Mouse (Mus musculus) midbrain, embryonic 13.5 days (tissue): ENCODE data around the gene Inca1. TPM values are rescaled to one million over a fixed set of nuclear protein-coding genes. Genes with fewer than 3 reads are reported as not detected.
A peak's percentile ranks its signal among the peaks of the same experiment; 100 is the strongest.

Experiments used
- ATAC-seq: fragments of 200-750 bp; cut with Nextera tagmentation; 2 replicates; pipeline ENCODE4 v1.8.0; 2017; ENCODE audit warnings: mild to moderate bottlenecking, moderate TSS enrichment, moderate library complexity
- H3K27ac ChIP-seq: fragments of 300-500 bp; sonication (generic); 2 replicates; pipeline ENCODE4 v1.5.1; 2015; ENCODE audit warnings: inconsistent platforms, mild to moderate bottlenecking, moderate library complexity
- H3K27me3 ChIP-seq: fragments of 300-500 bp; sonication (generic); 2 replicates; pipeline ENCODE4 v1.6.1; 2015; ENCODE audit warnings: mild to moderate bottlenecking, inconsistent platforms
- H3K36me3 ChIP-seq: fragments of 300-500 bp; sonication (generic); 2 replicates; pipeline ENCODE4 v1.6.1; 2015; ENCODE audit warnings: mild to moderate bottlenecking, inconsistent platforms
- H3K4me1 ChIP-seq: fragments of 300-500 bp; sonication (generic); replicated peaks from 2 replicates; pipeline ENCODE4 v1.6.1; 2015; ENCODE audit warnings: inconsistent platforms
- H3K4me2 ChIP-seq: fragments of 300-500 bp; sonication (generic); replicated peaks from 2 replicates; pipeline ENCODE4 v1.6.1; 2015; ENCODE audit warnings: moderate library complexity, mild to moderate bottlenecking, inconsistent platforms
- H3K4me3 ChIP-seq: fragments of 300-500 bp; sonication (generic); replicated peaks from 2 replicates; pipeline ENCODE4 v1.5.1; 2015; ENCODE audit warnings: mild to moderate bottlenecking, inconsistent platforms
- H3K9ac ChIP-seq: fragments of 300-500 bp; sonication (generic); replicated peaks from 2 replicates; pipeline ENCODE4 v1.6.1; 2015; ENCODE audit warnings: mild to moderate bottlenecking, inconsistent platforms
- H3K9me3 ChIP-seq: fragments of 300-500 bp; sonication (generic); 2 replicates; pipeline ENCODE4 v1.6.1; 2016; ENCODE audit warnings: mild to moderate bottlenecking, inconsistent platforms
- WGBS: fragments of 180-500 bp; shearing (Covaris S2); methylation state at CpG from one replicate; pipeline ENCODE4 v1.1.7; 2015; 5-methylcytosine and 5-hydroxymethylcytosine counted together
- polyA plus RNA-seq: library from polyadenylated mRNA; unstranded; fragments of >200 nt; fragmentation: Nextera tagmentation; extraction: Ambion mirVana; gene quantifications from 2 replicates; pipeline ENCODE4 v1.2.1, GENCODE M21; 2015

The Inca1 gene
- polyA plus RNA-seq, 1 experiment from 2014 or later, result 0.94 TPM

DNA sequence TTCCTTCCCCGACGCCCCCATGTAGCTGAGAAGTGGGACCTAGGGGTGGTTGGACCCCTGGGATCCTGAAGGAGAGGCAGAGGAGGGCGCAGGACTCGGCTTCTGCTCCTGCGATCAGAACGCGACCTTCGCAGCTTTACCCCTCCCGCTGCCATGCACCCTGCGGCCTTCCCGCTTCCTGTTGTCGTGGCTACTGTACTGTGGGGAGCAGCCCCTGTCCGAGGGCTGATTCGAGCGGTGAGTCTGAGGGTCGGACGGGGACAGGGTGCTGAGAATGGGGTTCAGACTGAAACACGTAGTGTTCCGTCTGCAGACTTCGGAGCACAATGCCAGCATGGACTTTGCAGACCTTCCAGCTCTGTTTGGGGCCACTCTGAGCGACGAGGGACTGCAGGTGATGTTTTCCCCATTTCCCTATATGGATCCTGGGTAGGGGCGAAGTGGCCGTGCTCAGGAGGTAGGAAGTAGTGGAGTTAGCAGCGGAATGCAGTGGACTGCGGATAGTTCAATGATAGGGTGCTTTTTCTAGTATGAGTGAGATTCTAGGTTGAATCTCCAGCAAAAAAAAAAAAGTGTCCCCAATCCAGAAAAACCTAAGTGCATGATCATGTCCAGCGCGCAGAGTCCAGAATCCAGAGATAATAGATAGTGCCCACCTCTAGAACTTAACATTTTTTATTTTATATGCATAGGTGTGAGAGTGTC lies 52.1 kb downstream of the Inca1 start:
- H3K27me3 ChIP-seq, result no peaks in the 10 kb centered on the region
- peak overlapping the region; percentile 98 for H3K4me2 ChIP-seq
- peak overlapping the region; percentile 72 for H3K4me3 ChIP-seq
- 4% methylated on average over 28 of the region's 28 CpGs for WGBS
- ATAC-seq, result peak; percentile 35
- peak overlapping the region; percentile 92 for H3K27ac ChIP-seq
- no peaks in the 10 kb centered on the region for H3K9me3 ChIP-seq
- peak overlapping the region; percentile 83 for H3K9ac ChIP-seq
- H3K4me1 ChIP-seq, result peaks cover 56% of the 10 kb centered on the region
- H3K36me3 ChIP-seq, result peaks cover 65% of the 10 kb centered on the region

DNA sequence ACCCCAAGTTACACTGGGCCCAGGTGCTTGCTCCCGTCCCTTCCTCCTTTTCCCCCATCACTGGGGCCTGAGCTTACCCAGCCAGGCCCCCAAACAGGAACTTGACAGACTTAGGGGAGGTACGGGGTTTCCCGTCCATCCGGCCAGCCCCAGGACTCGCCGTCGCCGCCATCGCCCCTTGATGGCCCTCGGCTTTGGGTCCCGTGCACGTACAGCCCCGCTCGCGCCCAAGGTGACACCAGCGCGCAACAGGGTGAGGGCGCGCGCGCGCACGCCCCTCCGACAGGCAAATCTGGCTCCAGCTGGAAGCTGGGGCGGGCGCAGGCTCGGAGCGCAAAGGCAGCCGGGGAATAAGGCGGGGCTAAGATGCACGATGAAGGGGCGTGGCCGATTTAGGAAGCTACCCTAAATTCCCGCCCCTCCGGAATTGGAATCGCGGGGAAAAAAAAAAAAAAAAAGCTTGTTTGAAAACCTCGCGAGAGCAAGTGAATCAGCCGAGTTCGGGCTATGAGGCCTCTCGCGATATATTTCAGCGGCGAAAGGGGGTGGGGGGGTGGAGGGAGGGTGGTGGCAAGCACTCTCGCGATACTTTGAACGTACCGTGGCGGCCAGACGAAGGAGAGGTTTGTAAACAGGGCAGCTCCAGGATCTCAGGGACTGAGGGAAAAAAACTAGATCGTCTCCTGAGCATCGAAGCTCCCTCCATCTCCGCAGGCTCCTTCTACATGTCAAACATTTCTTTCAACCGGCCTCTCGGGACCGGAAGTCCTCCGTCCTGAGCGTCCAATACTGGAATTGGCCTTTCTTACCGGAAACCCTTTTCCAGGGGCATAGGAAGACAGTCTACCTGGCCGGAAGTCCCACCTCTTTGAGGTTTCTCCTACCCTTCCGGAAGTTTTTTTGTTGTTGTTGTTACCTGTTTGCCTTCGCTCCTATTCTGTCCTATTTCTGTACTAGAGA lies 53.0 kb downstream of the Inca1 start, which contains the start of the genes Rnf167 and Slc25a11:
TSS of gene Rnf167 (plus strand) at position 545 of the 960 bp plus-strand sequence.
TSS of gene Slc25a11 (minus strand) at position 789 of the 960 bp plus-strand sequence.
- peaks cover 47% of the 10 kb centered on the region for H3K4me1 ChIP-seq
- peak within 1 kb of the TSS; percentile 92 for H3K27ac ChIP-seq
- no peaks in the 10 kb centered on the region for H3K27me3 ChIP-seq
- peak within 1 kb of the TSS; percentile 72 for H3K4me3 ChIP-seq
- under 1% methylated on average over 63 of the region's 63 CpGs for WGBS
- peak; percentile 88 for ATAC-seq
- peak within 1 kb of the TSS; percentile 98 for H3K4me2 ChIP-seq
- peak within 1 kb of the TSS; percentile 92 for H3K9ac ChIP-seq
- H3K9me3 ChIP-seq, result no peaks in the 10 kb centered on the region
- peaks cover 60% of the 10 kb centered on the region for H3K36me3 ChIP-seq

DNA sequence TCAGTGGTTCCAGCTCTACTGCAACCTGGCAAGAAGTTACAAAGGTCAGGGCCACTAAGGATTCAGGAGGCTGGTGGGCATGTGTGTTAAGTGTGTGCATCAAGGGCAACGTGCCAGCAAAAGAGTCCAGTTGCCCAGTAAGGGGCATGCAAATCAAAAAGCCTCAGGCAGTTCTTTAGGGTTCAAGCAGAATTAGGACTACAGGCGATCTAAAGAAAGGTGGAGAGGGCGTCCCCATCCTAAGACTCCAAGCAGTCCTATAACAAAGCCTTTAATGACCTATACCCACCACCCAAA lies 53.7 kb downstream of the Inca1 start:
- Histone ChIP-seq H3K27me3 (no peaks in the 10 kb centered on the region), H3K4me1 (peaks cover 42% of the 10 kb centered on the region), H3K4me3 (peak overlapping the region; percentile 72), H3K27ac (peak overlapping the region; percentile 92), H3K9ac (peak overlapping the region; percentile 92), H3K36me3 (peaks cover 53% of the 10 kb centered on the region), H3K4me2 (peak overlapping the region; percentile 90), H3K9me3 (no peaks in the 10 kb centered on the region)
- peak; percentile 10; the same call in 1 of the 2 replicates for ATAC-seq
- WGBS, result 25% methylated on average over 3 of the region's 3 CpGs

DNA sequence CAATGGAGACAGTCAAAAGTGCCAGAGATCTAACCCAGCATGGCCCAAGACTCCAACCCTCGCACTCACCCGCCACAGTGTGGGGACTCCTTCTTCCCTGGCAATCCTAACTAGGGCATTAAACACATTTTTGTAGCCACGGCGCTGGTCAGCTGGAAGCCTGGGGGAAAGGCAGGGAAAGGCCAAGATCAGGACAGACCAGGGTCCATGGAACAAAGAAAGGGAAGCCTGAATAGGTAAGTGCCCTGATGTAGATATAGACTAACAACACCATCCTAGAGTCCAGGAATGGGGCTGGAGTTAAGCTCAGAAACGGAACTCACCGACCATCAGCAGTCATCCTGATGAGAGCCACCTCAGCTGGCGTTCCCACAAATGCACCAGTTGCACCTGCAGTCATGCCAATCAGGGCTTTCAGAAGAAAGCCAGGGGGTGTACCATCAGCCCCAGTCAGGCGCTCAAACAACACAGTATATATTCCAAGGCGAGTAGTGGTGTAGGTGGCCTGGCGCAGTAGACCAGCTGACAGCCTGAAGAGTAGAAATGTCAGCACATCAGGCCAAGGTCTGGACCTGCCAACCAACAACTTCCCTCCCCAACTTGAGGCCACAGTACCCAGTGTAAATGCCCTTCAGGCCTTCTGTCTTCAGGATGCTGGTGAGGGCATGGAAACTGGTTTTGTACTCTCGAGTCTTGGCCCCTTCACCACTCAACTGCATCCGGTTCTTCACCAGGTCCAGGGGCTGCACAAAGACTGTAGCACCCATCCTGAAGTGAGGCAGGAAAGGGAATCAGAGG lies 54.3 kb downstream of the Inca1 start:
- no peaks in the 10 kb centered on the region for H3K27me3 ChIP-seq
- peak overlapping the region; percentile 92 for H3K9ac ChIP-seq
- H3K27ac ChIP-seq, result peak overlapping the region; percentile 92; the same call in 1 of the 2 replicates
- peaks cover 48% of the 10 kb centered on the region for H3K36me3 ChIP-seq
- ATAC-seq, result 0 out of 2 replicates have a peak, but pooled peaks have one; percentile 1
- WGBS, result 94% methylated on average over 12 of the region's 12 CpGs
- peak overlapping the region; percentile 90 for H3K4me2 ChIP-seq
- H3K4me3 ChIP-seq, result peak overlapping the region; percentile 72
- peaks cover 39% of the 10 kb centered on the region for H3K4me1 ChIP-seq
- H3K9me3 ChIP-seq, result no peaks in the 10 kb centered on the region

DNA sequence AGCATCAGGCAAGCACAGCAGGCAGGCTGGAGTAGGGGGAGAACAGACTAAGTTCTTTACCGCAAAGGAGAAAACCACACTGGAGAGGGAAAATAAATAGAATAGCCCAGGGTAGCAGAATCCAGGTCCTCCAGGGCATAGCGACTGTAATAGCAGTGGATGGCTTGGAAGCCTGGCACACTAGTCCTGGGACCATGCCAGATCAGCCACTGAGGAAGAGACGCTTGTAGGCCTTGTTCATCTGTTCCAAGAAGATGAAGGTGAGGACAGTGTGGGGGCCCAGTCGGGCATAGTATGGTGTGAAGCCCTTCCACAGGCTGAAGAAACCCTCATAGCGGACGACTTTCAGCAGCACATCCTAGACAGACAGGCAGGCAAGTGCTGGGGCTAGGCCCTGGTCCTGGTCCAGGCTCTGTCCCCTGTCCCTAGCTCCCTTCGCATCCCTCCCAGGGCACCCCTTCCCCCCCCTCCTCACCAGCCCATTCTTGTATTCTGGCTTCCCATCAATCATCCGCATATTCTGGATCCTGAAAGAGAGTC lies 55.3 kb downstream of the Inca1 start:
- peaks cover 38% of the 10 kb centered on the region for H3K36me3 ChIP-seq
- H3K4me3 ChIP-seq, result no peak overlapping the region
- no peak overlapping the region for H3K4me2 ChIP-seq
- no peak overlapping the region for H3K27ac ChIP-seq
- no peaks in the 10 kb centered on the region for H3K9me3 ChIP-seq
- WGBS, result 97% methylated on average over 8 of the region's 8 CpGs
- H3K9ac ChIP-seq, result no peak overlapping the region
- H3K4me1 ChIP-seq, result peaks cover 37% of the 10 kb centered on the region
- no peak for ATAC-seq
- no peaks in the 10 kb centered on the region for H3K27me3 ChIP-seq

DNA sequence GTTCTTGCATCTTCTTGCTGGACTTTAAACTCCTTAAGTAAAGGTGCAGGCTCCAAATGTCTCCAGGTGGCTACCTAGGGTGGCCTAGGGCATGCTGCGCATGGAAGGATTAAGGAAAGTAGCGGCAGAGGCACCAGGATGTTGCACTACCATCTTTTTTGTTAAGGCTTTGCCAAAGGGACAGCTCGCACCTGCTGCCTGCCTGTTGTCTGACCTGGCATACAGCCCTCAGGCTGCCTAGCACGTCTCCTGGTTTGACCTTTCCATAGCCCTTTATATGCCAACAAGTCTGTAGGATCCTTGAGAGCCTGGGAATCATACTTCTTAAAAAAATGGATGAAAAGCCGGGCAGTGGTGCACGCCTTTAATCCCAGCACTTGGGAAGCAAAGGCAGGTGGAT lies 56.9 kb downstream of the Inca1 start:
- H3K4me1 ChIP-seq, result peaks cover 22% of the 10 kb centered on the region
- no peak overlapping the region for H3K9ac ChIP-seq
- no peaks in the 10 kb centered on the region for H3K27me3 ChIP-seq
- H3K4me3 ChIP-seq, result no peak overlapping the region
- H3K9me3 ChIP-seq, result no peaks in the 10 kb centered on the region
- H3K27ac ChIP-seq, result no peak overlapping the region
- 91% methylated on average over 6 of the region's 6 CpGs for WGBS
- no peak for ATAC-seq
- H3K4me2 ChIP-seq, result no peak overlapping the region
- peaks cover 28% of the 10 kb centered on the region for H3K36me3 ChIP-seq

DNA sequence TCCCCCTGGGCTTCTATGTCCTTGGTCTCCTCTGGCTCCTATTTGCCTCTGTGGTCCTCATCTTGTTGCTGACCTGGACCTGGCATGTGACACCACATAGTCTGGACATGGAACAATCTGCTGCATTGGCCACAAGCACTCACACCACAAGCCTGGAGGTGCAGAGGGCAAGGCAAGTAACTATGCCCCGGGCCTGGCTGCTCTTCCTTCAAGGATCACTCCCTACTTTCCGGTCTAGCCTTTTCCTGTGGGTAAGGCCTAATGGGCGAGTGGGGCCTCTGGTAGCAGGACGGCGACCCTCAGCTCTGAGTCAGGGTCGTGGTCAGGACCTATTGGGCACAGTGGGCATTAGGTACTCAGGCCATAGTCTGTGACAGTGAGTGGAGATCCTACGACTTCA lies 58.7 kb downstream of the Inca1 start:
- no peak for ATAC-seq

DNA sequence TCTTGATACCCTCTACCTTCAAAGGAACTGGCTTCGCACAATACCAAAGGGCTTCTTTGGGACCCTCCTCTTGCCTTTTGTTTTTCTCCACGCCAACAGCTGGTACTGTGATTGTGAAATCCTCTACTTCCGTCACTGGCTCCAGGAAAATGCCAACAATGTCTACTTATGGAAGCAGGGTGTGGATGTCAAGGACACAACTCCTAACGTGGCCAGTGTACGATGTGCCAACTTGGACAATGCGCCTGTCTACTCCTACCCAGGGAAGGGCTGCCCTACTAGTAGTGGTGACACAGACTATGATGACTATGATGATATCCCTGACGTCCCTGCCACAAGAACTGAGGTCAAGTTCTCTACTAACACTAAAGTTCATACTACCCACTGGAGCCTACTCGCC lies 60.0 kb downstream of the Inca1 start:
- 90% methylated on average over 8 of the region's 8 CpGs for WGBS
- H3K4me3 ChIP-seq, result no peak overlapping the region
- ATAC-seq, result no peak
- no peaks in the 10 kb centered on the region for H3K27me3 ChIP-seq
- no peaks in the 10 kb centered on the region for H3K9me3 ChIP-seq
- H3K4me1 ChIP-seq, result peaks cover 2% of the 10 kb centered on the region
- H3K27ac ChIP-seq, result no peak overlapping the region
- H3K9ac ChIP-seq, result no peak overlapping the region
- peaks cover 24% of the 10 kb centered on the region for H3K36me3 ChIP-seq
- H3K4me2 ChIP-seq, result no peak overlapping the region

More for the DNA sequence above, 58.7 kb downstream of the Inca1 start:
- H3K27ac ChIP-seq, result no peak overlapping the region
- H3K36me3 ChIP-seq, result peaks cover 28% of the 10 kb centered on the region
- H3K27me3 ChIP-seq, result no peaks in the 10 kb centered on the region
- H3K4me2 ChIP-seq, result no peak overlapping the region
- no peak overlapping the region for H3K9ac ChIP-seq
- H3K9me3 ChIP-seq, result no peaks in the 10 kb centered on the region
- 88% methylated on average over 7 of the region's 7 CpGs for WGBS
- no peak overlapping the region for H3K4me3 ChIP-seq
- H3K4me1 ChIP-seq, result peaks cover 14% of the 10 kb centered on the region

DNA sequence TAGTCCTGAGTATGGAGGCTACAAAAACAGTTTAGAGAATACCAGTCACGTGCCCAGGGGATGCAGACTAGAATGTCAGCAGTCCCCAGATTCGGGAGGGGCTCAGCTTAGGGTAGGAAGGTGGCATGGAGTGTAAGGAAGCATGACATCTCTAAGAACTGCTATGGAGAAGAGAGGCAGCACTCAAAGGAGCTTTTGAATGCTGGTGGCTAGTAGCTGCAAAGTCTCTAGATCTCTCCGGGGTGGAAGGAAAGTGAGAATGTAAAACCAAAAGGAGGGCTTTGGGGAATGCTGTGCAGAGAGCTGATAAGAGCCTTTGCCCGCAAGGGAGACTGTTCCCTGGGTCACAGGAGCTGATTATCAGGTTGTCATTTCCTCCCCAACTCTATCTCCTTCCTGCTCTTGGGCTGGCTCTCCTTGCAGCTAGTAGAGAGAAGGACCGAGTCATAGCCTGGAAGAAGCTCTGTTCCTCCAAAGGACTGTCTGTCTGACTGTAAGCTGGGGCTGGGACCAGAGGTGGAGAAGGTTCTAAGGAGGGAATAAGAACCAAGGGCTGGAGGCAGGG lies 61.2 kb downstream of the Inca1 start, which contains the start of gene Gp1ba:
TSS of gene Gp1ba (plus strand) at position 409 of the 565 bp plus-strand sequence.
- no peak for ATAC-seq
- 52% methylated on average over 5 of the region's 5 CpGs for WGBS
- Histone ChIP-seq H3K36me3 (peaks cover 12% of the 10 kb centered on the region; the same call in 1 of the 2 replicates), H3K27ac (no peak within 1 kb of the TSS), H3K4me1 (no peaks in the 10 kb centered on the region), H3K4me3 (no peak within 1 kb of the TSS), H3K9me3 (no peaks in the 10 kb centered on the region), H3K9ac (no peak within 1 kb of the TSS), H3K4me2 (no peak within 1 kb of the TSS), H3K27me3 (no peaks in the 10 kb centered on the region)
